Mouse (Mus musculus) erythroblast, embryonic 14.5 days (primary cell): ENCODE data around the gene Syne1.

Experiments
- GATA1 ChIP-seq: IDR thresholded peaks from 2 replicates; pipeline ENCODE4 v1.6.1; 2012; ENCODE audit warnings: low read length, inconsistent platforms, mixed read lengths
- TAL1 ChIP-seq: IDR thresholded peaks from 3 replicates; pipeline ENCODE4 v1.6.1; 2012; ENCODE audit warnings: low read length, inconsistent platforms, mixed read lengths

DNA sequence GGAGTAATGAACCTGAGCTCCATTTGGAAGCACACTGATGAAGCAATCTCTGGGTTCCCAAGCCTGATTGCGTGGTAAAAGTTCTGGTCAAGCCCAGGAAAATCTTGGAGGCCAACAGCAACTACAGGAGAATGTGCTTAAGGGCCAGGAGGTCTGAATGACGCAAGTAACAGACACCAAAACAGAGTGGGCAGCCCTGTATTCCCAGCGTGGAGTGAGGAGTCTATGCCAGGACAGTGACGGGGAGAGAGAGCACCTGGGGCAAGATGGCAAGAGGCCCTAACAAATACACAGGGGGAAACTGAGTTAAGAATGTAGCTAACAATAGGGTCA is 411.4 kb downstream of the Syne1 start:
- TF ChIP-seq GATA1 (no peak), TAL1 (no peak)
